Mouse (Mus musculus): Measurements from ENCODE around the gene Usp49. TPM values are rescaled to one million over a fixed set of nuclear protein-coding genes. Genes with fewer than 3 reads are reported as not detected.

Usp49 gene
- polyA plus RNA-seq, 1 experiment from 2014 or later = 1.2 TPM

DNA sequence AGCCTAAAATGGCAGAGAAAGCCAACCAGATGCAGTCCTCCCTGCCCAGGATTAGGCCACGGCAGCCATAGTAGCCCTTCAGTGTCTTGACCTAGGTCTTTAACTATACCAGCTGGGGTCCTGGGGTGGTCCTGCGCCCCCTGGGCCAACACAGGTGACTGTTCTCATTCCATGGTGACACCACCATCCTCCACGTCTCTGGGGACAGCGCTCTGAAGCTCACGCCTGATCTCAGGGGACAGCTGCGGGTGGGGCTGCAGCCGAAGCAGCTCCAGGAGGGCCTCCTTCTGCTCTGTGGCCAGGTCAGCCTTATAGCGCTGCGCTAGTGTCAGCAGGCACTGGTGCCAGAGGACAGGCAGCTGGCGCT is 29.1 kb upstream of the Usp49 start:
- no peak overlapping the region for H3K4me2 ChIP-seq (ENCODE audit: low read depth, low read length)
- 89% methylated on average over 10 of the region's 10 CpGs for WGBS (ENCODE audit: insufficient replicate concordance)
- H3K27ac ChIP-seq (ENCODE audit: low read depth) = peak overlapping the region; percentile 93; the same call in 1 of the 2 replicates
- no peak overlapping the region for H3K9ac ChIP-seq (replicated peaks)
- ATAC-seq = no peak
- peaks cover 82% of the 10 kb centered on the region for H3K36me3 ChIP-seq (replicated peaks; ENCODE audit: insufficient read depth, low read length)
- peak; percentile 26 for DNase-seq
- H3K9me3 ChIP-seq (ENCODE audit: low read length) = no peaks in the 10 kb centered on the region
- H3K4me3 ChIP-seq (ENCODE audit: low read depth, low read length) = no peak overlapping the region
- H3K4me1 ChIP-seq (ENCODE audit: insufficient read depth) = peaks cover 37% of the 10 kb centered on the region
- H3K27me3 ChIP-seq (ENCODE audit: insufficient read depth, low read length) = no peaks in the 10 kb centered on the region
- no peak for TF ChIP-seq EP300 (IDR thresholded peaks at IDR 0.05; ENCODE audit: low read depth)
- no peak for TF ChIP-seq CTCF (IDR thresholded peaks at IDR 0.05; ENCODE audit: low read depth)

DNA sequence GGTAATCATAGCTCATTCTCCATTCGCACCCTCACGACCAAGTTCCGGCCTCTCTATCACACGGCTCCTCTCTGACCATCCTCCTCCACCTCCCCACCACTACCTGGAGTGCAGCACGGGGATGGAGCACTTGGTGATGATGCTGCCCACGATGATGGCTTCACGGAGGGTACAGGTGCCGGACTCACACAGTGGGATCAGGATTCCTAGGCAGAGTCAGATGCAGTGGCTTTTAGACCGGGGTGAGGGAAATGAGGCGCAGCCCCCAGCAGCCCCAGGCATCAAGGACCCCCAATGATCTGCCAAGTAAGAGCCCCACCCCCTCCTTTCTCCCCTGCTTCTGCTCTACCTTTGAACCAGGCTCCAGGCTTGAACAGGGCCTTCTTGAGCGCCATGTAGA is 28.2 kb upstream of the Usp49 start:
- Histone ChIP-seq H3K27ac (ENCODE audit: low read depth) (no peak overlapping the region), H3K9ac (replicated peaks) (no peak overlapping the region), H3K9me3 (ENCODE audit: low read length) (no peaks in the 10 kb centered on the region), H3K27me3 (ENCODE audit: insufficient read depth, low read length) (no peaks in the 10 kb centered on the region), H3K4me1 (ENCODE audit: insufficient read depth) (peaks cover 28% of the 10 kb centered on the region), H3K4me2 (ENCODE audit: low read depth, low read length) (no peak overlapping the region), H3K36me3 (replicated peaks; ENCODE audit: insufficient read depth, low read length) (peaks cover 81% of the 10 kb centered on the region), H3K4me3 (ENCODE audit: low read depth, low read length) (no peak overlapping the region)
- ATAC-seq (no peak), DNase-seq (no peak)
- TF ChIP-seq CTCF (IDR thresholded peaks at IDR 0.05; ENCODE audit: low read depth) (no peak), EP300 (IDR thresholded peaks at IDR 0.05; ENCODE audit: low read depth) (no peak)
- WGBS (ENCODE audit: insufficient replicate concordance) = 93% methylated on average over 11 of the region's 11 CpGs

DNA sequence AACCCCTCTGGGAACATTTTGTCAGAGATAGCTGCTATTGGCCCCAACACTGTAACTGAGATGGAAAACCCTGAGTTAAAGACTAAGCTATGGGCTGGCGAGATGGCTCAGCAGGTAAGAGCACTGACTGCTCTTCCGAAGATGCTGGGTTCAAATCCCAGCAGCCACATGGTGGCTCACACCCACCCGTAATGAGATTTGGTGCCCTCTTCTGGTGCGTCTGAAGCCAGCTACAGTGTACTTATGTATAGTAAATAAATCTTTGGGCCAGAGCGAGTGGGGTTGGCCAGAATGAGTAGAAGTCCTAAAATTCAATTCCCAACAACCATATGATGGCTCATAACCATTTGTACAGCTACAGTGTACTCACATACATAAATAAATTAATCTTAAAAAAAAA is 24.3 kb upstream of the Usp49 start:
- Histone ChIP-seq H3K4me2 (ENCODE audit: low read depth, low read length) (no peak overlapping the region), H3K9ac (replicated peaks) (no peak overlapping the region), H3K9me3 (ENCODE audit: low read length) (no peaks in the 10 kb centered on the region), H3K4me1 (ENCODE audit: insufficient read depth) (peaks cover 10% of the 10 kb centered on the region), H3K36me3 (replicated peaks; ENCODE audit: insufficient read depth, low read length) (peaks cover 55% of the 10 kb centered on the region), H3K27me3 (ENCODE audit: insufficient read depth, low read length) (no peaks in the 10 kb centered on the region), H3K4me3 (ENCODE audit: low read depth, low read length) (no peak overlapping the region), H3K27ac (ENCODE audit: low read depth) (no peak overlapping the region)
- ATAC-seq = no peak
- 75% methylated on average over 5 of the region's 5 CpGs for WGBS (ENCODE audit: insufficient replicate concordance)
- DNase-seq = no peak
- no peak for TF ChIP-seq EP300 (IDR thresholded peaks at IDR 0.05; ENCODE audit: low read depth)
- peak; percentile 64 for TF ChIP-seq CTCF (IDR thresholded peaks at IDR 0.05; ENCODE audit: low read depth)

DNA sequence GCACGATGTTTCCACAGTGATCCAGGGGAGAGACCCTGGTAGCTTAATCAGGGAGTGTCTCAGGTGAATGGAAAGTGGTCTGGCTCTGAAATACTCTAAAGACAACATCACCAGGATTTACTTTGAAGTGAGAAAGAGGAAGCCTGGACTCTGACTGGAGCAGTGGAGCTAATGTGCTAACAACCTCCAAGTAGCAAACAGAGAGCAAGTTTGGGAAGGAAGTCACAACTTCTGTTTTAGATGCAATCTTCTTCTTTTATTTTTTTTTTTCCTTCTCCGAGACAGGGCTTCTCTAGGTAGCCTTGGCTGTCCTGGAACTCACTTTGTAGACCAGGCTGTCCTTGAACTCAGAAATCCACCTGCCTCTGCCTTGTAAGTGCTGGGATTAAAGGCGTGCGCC is 21.3 kb upstream of the Usp49 start:
- Histone ChIP-seq H3K36me3 (replicated peaks; ENCODE audit: insufficient read depth, low read length) (peaks cover 36% of the 10 kb centered on the region), H3K4me1 (ENCODE audit: insufficient read depth) (peaks cover 21% of the 10 kb centered on the region), H3K27me3 (ENCODE audit: insufficient read depth, low read length) (no peaks in the 10 kb centered on the region), H3K27ac (ENCODE audit: low read depth) (peak overlapping the region; percentile 37; the same call in 1 of the 2 replicates), H3K4me2 (ENCODE audit: low read depth, low read length) (peak overlapping the region; percentile 98; the same call in 1 of the 2 replicates), H3K4me3 (ENCODE audit: low read depth, low read length) (no peak overlapping the region), H3K9ac (replicated peaks) (no peak overlapping the region), H3K9me3 (ENCODE audit: low read length) (no peaks in the 10 kb centered on the region)
- TF ChIP-seq EP300 (IDR thresholded peaks at IDR 0.05; ENCODE audit: low read depth) (no peak), CTCF (IDR thresholded peaks at IDR 0.05; ENCODE audit: low read depth) (no peak)
- WGBS (ENCODE audit: insufficient replicate concordance) = 71% methylated on average over 4 of the region's 4 CpGs
- DNase-seq (no peak), ATAC-seq (no peak)

DNA sequence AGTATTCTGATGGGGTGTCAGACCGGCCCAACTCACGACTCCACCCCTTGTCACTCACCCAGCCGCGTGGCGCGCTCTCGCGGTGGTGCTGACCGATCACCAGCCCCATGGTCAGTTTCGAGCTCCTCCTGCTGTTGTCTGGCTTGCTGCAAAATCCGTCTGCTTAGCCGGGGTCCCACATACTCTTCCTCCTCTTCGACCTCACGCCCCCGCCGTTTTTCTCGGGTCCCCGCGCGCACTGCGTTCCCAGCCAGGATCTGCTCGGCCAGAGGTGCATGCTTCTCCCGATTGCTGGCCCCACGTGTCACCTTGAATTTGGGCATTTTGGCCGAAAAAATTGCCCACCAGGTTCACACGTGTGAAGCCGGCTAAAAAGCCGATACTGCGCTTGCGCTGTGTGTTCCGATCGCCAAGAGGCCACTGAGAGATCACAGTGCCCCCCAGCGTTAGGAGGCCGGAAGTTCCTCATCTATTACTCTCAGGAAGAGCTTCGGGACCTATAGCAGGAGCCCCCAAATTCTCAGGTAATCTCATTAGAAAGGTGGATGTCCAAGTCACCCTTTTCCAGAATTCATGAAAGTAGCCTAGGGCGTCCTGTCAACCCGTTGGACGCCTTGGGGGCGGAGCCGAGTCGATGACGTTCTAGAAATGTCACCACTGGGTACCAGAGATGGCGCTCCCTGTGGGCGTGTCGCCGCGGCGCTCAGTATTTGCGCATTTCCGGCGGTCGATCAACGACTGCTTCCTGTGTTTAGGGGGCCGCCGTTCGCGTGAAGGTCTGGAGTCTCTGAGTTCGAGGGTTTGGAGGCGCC is 19.4 kb upstream of the Usp49 start, which contains the start of the genes Bysl, Med20 and Gm20517:
TSS of gene Bysl (minus strand) at position 644 of the 812 bp plus-strand sequence.
TSS of gene Med20 (plus strand) at position 734 of the 812 bp plus-strand sequence.
TSS of gene Gm20517 (plus strand) at position 741 of the 812 bp plus-strand sequence.
- Histone ChIP-seq H3K4me1 (ENCODE audit: insufficient read depth) (peaks cover 21% of the 10 kb centered on the region), H3K36me3 (replicated peaks; ENCODE audit: insufficient read depth, low read length) (peaks cover 28% of the 10 kb centered on the region), H3K27ac (ENCODE audit: low read depth) (peak within 1 kb of the TSS; percentile 88), H3K9ac (replicated peaks) (peak within 1 kb of the TSS; percentile 77), H3K4me3 (ENCODE audit: low read depth, low read length) (peak within 1 kb of the TSS; percentile 79), H3K27me3 (ENCODE audit: insufficient read depth, low read length) (no peaks in the 10 kb centered on the region), H3K4me2 (ENCODE audit: low read depth, low read length) (peak within 1 kb of the TSS; percentile 98), H3K9me3 (ENCODE audit: low read length) (no peaks in the 10 kb centered on the region)
- ATAC-seq (peak; percentile 94), DNase-seq (peak; percentile 99)
- TF ChIP-seq CTCF (IDR thresholded peaks at IDR 0.05; ENCODE audit: low read depth) (peak; percentile 94), EP300 (IDR thresholded peaks at IDR 0.05; ENCODE audit: low read depth) (peak; percentile 52)
- WGBS (ENCODE audit: insufficient replicate concordance) = under 1% methylated on average over 59 of the region's 59 CpGs

DNA sequence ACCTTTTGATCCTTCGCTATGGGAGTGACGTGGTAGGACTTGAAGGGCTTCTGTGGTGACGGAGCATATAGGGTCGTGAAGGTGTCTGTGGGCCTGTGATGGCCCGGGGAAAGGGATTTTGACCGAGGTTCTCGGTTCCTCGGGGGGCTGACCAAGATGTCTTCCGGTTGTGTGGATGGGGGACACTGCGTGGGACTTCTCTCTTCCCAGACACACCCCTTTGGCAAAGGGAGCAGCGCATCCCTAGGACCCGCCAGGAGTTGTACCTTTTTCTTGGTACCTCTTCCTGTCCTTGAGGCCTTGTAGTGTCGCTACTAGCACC is 18.9 kb upstream of the Usp49 start:
- H3K27me3 ChIP-seq (ENCODE audit: insufficient read depth, low read length) = no peaks in the 10 kb centered on the region
- no peak for DNase-seq
- peak overlapping the region; percentile 88 for H3K27ac ChIP-seq (ENCODE audit: low read depth)
- ATAC-seq = peak; percentile 5
- peak overlapping the region; percentile 79 for H3K4me3 ChIP-seq (ENCODE audit: low read depth, low read length)
- peaks cover 32% of the 10 kb centered on the region for H3K36me3 ChIP-seq (replicated peaks; ENCODE audit: insufficient read depth, low read length)
- under 1% methylated on average over 13 of the region's 13 CpGs for WGBS (ENCODE audit: insufficient replicate concordance)
- H3K9ac ChIP-seq (replicated peaks) = peak overlapping the region; percentile 77
- H3K4me1 ChIP-seq (ENCODE audit: insufficient read depth) = peaks cover 23% of the 10 kb centered on the region
- H3K9me3 ChIP-seq (ENCODE audit: low read length) = no peaks in the 10 kb centered on the region
- TF ChIP-seq CTCF (IDR thresholded peaks at IDR 0.05; ENCODE audit: low read depth) (no peak), EP300 (IDR thresholded peaks at IDR 0.05; ENCODE audit: low read depth) (no peak)
- H3K4me2 ChIP-seq (ENCODE audit: low read depth, low read length) = peak overlapping the region; percentile 98

Data from liver, postnatal 0 days (tissue).